Mouse (Mus musculus) layer of hippocampus, adult 18-20 months (tissue): ENCODE measurements around the gene Tmprss11f. TPM values are rescaled to one million over a fixed set of nuclear protein-coding genes. Genes with fewer than 3 reads are reported as not detected.
"Not testable (repeated sequence)": the region's sequence is repeated elsewhere in the genome, so short reads cannot be mapped to it uniquely, and the experiment has no call there.

Source experiments
- DNase-seq, 2 experiments: peaks; one replicate each; pipeline ENCODE4 v3.0.0; 2022; ENCODE audit warnings: low spot score in 2 of 2
- long read RNA-seq: library from polyadenylated mRNA; stranded (forward); transcript quantifications from one replicate; pipeline ENCODE4 v2.0.0, GENCODE M21; 2021
- total RNA-seq, 2 experiments: library from RNA; stranded (reverse); gene quantifications; 2 replicates each; pipeline ENCODE4 v1.2.3; 2021

The Tmprss11f gene
- not detected for total RNA-seq
- long read RNA-seq = 0 reads

DNA sequence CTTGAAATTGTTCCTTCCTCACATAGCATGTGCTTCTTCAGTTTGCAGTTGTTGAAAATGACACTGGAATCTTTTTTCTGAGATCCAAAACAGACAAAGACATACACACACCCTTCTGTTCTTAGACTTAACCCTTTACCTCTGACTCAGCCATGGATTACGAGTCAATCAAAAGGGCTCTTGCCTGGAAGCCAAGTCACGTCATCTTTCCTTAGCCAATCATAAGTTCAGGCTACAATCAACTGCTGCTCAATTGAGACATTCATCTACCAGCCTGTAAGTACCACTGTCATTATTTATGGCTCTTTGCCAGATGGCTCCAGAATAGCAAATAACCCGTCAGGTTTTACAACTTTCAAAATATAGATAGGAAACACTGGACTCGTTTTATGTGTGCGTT, at the start of gene Tmprss11f:
Tmprss11f (minus strand) TSS at position 101 of the 400 bp plus-strand sequence.
- no peak for DNase-seq

DNA sequence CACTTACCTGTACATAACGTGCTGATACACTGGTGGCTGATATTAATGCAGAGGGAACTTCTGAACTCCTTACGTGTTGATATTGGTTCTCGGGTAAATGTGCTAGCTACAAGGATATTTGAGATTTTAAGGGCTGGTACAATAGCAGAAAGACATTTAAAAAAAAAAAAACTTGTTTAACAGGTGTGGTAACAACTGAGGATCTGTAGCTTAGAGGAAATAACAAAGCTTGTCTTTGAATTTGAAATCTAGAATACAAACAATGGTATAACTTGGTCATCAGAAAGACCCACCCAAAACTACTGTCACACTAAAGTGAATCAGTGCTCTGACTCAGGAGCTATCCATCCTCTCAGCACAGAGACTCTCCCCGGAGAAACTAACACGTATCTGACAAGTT, 44.0 kb upstream of the Tmprss11f start, which contains the start of gene Tmprss11b:
Tmprss11b (minus strand) TSS at position 101 of the 400 bp plus-strand sequence.
- no peak for DNase-seq

DNA sequence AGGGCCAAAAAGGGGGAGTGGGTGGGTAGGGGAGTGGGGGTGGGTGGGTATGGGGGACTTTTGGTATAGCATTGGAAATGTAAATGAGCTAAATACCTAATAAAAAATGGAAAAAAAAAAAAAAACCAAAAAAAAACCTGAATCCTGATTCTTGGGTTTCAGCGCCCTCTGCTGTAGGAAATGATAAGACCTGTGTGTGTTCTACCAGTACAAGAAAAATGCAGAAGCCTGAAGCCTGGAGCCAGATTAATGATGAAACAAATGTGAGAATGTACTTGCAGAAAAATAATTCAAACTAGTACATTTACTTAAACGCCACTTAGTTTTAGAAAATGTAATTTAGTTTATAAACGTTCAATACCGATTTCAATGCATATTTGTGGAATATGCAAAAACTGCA, 17.0 kb upstream of the Tmprss11f start:
- peak in 1 of 2 experiments; percentile 64 for DNase-seq

DNA sequence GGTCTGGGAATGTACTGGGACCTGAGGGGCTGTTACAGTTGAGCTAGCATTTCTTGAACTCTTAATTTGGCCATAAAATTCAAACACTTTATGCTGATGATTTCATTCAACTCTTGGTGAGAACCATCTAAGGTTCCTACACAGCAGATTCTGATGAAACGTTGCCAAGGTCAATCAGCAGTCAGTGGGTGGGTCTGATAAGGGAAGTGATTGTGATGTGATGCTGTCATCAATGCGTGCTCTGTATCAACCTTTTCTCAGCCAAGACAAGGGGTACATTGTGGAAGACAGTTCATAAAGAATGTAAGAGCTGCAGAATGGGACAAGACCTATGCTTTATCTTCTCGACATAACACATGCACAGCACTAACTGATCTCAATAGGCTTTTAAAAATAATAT, 8.6 kb upstream of the Tmprss11f start:
- DNase-seq = no peak

DNA sequence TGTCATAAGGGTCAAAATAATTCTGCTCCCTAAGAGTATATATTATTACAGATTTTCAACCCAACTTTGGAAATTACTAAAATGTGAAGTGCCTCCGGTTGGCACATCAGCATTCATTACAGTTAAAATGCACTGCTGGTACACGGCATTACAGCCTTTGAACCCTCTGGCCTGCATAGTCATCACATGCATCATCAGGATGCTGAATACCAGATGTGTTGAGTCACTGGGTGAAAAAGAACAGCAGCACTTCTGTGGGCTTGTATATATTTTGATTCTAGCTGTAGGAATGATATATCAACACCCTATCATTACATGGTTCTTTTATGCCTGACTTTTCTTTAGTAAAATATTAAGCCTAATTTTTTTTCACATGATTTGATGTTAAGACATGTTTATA, 1.5 kb downstream of the Tmprss11f start:
- no peak for DNase-seq

DNA sequence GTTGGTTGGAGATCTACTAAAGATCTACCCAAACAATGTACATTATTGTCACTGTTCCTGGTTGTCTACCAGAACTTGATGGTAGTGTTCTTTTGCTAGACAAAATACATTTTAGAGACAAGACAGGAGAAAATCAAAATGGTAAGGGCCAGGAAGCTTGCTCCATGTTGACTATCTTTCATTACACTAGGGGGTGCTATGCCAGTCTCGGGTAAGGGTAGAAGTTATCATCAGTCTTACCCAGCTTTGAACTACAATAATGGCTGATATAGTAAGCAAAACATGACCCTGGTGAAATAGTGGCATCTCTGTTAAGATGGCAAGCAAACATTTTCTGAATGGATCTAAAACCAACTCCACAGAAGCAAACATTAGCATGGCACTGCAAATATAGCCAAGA, 10.4 kb downstream of the Tmprss11f start:
- DNase-seq = no peak

DNA sequence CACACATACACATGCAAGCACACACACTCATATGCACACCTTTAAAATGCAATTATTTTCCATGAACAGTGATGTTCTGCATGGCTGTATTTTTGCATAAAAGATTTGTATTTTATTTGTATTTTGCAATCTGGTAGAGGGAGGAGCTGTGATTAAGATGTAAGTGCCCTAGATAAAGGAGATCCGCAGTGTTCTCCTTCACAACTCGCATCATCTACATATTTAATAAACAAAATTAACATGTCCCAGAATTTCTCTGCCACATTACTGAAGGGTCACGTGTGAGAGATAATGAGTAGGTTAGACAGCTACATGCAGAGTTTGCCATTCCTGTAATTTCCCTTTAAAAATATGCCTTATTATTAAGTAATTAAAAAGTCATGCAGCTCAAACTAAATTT, 46.3 kb downstream of the Tmprss11f start:
- no peak for DNase-seq

DNA sequence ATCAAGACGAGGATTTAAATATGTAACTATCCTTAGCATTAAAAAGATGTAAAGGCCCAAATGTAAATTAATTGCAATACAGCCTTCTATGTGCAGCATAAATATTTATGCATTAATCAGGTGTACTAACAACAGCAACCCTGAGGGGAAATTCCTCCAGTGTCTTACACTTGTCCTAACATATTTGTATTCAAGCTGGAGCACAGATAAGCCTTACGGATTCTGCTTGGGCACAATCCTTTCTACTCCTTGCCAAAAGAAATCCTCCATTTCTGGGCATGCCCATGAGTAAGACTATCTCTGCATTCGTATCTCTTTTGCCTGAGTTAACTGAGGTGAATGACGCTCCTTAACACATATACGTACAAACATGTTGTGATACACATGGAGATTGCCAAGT, 49.6 kb downstream of the Tmprss11f start:
- no peak for DNase-seq

DNA sequence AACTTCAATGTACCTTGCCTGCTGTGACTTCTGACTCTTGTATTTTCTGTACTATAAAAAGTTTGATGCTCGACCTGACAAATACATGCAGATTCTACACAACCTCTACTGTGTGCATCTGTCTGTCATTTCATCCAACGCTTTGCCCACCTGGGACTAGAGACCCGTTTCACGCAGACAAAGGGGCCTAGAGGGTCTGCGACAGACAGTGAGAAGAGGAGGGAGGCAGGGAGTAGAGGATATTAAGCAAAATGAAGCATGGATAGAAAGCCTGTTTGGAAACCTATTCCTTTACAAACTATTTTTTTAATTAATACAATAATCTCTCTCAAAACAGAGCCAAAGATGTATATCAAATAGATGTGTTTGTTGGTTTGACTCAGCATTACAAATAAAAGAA, 50.2 kb downstream of the Tmprss11f start:
- DNase-seq = no peak

DNA sequence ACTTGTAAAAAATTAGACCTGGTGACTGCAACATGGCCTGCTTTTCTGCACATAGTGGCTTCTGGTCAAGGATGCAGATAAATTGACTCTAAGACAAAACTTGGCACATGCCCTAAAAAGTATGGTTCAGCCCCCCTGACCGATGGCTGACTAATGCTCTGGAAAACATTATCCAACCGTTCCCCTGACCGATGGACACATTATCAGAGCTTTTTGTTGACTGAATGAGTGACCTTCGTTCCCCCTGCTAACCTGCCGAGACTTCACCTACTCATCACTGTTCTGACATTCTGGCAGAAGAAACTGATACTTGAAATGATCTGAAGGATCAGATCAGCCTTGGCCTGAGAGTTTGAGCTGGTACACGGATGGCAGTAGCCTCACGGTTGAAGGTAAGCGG, 53.5 kb downstream of the Tmprss11f start:
- not testable (repeated sequence) for DNase-seq

DNA sequence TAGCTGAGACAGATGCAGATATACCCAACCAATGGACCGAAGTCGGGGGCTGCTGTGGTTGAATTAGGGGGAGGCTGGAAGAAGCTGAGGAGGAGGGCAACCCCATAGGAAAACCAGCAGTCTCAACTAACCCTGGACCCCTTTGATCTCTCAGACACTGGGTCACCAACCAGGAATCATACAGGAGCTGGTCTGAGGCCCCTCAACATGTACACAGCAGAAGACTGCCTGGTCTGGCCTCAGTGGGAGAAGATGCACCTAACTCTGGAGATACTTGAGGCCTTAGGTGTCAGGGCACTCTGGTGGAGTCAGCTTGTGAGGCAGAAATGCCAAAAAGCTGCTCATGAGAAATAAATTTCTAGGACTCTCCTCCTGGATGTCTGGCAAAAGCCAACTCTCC, 85.5 kb downstream of the Tmprss11f start:
- DNase-seq = no peak

DNA sequence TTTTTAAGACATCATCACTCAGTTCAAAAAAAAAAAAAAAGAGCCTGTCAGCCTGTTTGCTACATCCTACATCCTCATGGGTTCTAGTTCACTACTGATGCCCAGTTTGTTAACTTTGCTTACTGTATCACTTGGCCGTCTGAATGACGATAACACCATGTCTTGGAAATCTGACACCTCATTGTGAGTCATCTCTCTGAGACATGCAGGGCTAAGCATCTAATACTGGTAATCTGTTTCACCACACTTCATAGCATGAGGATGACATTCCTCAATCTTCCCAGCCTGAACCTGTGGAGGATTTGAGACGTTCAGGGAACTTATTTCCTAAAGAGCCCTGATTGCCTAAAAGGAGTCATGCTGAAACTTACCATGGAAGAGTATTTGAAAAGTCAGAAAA, 91.6 kb downstream of the Tmprss11f start:
- no peak for DNase-seq

DNA sequence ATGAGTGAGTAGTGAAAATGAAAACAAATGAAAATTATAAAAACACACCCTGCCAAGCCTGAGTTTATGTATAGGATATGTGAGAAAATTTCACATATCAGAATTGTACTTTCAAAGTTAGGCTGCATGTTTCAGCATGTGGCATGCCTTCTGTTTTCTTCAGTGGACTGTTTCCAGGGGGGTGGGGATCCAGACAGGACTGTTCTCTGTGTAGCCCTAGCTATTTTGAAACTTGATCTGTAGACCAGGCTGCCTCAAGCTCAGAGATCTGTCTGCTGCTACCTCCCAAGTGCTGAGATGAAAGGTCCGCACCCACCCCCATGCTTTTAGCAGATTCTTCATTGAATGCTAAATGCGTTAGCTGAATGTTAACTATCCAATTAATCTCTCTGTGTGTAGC, 103.5 kb downstream of the Tmprss11f start:
- peak in 1 of 2 experiments; percentile 11 for DNase-seq

DNA sequence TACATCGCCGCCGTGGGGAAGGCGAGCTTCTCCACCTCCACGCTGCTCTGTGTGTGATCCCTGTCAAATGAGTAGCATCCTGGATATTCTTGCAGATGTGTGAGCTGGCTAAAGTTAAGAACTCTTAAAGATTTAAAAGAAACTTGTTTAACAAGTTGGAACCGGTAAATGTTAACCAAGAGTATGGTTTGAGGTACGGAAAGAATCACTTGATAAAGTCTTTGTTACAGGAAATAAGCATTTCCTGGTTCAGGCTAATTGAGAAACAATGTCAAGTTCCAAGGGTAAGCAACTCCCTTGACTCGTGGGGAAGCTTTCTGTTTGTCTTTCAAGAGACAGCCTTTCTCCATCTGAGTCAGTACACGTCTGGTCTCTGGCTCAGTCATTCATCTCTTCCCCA, 113.7 kb downstream of the Tmprss11f start, which contains the start of gene Tmprss11g:
Tmprss11g (minus strand) TSS at position 101 of the 400 bp plus-strand sequence.
- no peak for DNase-seq

DNA sequence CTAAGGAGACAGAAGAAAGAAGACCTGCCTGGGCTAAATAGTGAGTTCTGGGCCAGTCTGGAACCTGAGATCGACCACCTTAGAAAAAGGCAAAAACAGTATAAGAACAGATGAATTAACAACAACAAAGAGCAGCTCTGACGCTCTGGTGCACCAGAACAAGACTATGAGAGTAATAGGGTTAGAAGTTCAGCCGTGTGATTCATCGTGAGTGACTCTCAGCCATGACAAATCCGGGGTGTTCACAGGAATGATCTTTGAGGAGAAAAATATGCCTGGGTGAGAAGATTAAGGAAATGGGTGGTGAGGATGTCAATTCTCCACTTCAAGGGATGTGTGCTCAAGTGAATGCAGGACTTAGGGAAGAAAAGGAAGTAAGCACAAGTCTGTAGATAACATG, 120.7 kb downstream of the Tmprss11f start:
- no peak for DNase-seq

DNA sequence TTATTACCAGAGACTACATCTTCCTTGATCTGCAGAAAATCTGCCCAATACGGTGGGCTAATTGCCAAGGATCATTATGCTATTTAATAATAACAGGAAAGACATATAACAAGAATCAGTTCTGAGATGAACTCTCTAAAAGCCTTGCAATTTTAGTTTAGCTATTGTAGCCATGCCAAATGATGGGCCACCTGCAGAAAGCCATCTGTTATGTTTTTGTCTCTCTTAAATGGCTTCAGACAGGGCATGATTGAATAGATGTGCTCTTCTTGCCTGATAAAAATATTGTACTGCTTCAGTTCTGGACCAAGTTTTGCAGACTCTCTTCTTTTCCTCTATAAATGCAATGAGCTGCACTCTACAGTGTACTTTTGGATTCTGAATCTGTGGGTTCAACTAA, 138.8 kb downstream of the Tmprss11f start:
- no peak for DNase-seq

DNA sequence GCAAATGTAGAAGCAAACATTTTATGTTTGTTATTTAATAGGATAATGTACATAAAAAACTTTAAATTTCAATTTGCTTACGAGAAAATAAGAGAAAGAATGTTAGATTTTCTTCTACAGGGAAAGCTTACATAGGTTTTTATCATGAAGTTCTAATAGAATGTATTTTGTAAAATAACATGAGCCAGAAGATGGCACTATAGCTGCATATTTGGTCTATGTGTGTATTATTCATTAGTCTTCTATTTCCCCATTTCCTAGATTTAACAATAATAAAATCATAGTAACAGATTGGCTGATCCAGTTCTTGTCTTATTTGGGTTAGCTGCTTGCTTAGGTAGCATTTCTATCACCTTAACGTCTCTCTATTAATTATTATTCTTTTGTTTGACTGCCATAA, 149.7 kb downstream of the Tmprss11f start:
- DNase-seq = peak in 1 of 2 experiments; percentile 14

DNA sequence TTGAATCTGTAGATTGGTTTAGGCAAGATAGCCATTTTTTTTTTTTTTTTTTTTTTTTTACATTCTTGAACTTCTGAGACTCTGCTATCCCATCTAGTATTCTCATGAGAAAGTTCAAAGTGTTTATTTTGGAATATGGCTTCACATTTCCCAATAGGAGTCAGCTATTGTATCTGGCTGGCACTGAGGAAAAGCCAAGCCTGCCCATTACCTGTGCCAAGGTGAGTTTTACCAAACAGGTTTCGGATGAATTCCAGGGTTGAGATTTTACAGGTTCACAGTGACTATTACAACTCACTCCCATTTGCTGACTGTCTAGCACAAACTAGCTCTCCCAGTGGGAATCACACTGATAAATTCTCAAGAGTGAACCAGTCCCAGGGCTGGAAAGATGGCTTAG, 150.2 kb downstream of the Tmprss11f start:
- DNase-seq = no peak

DNA sequence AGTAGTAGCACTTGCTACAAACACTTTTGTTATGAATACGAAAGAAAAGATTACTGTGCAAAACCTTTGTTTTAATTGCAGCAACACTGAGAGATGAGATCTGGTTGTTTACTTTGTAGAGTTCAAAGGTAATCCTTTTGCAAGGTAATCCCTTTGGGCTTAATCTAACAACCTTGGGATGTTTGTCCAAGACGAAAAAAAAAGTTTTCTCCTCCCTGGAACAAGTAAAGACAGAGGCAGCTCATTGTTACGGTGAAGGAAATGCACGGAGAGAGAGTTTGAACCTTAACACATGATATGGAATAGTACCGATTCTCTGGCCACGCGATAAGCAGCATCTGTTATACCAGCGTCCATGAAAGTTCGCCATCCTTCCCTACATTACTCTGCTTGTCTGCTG, 158.4 kb downstream of the Tmprss11f start:
- DNase-seq = no peak

Other genes with a start within 250 kb of the Tmprss11f start
- gene Tmprss11a, start 163.4 kb downstream of the Tmprss11f start, total RNA-seq = under 1 TPM in 1 of 2 experiments, not detected in 1; 0.13 TPM
- gene Tmprss11g, start 113.8 kb downstream of the Tmprss11f start, total RNA-seq = not detected
- gene Tmprss11b, start 43.9 kb upstream of the Tmprss11f start, total RNA-seq = not detected
- gene Tmprss11e, start 113.4 kb upstream of the Tmprss11f start, total RNA-seq = not detected
- 10 to 100 TPM; 60.8 to 62.9 TPM for gene Ythdc1, start 171.8 kb upstream of the Tmprss11f start, total RNA-seq